Mouse (Mus musculus) heart, embryonic 11.5 days (tissue): ENCODE data around the gene Kif1c. TPM values are rescaled to one million over a fixed set of nuclear protein-coding genes. Genes with fewer than 3 reads are reported as not detected.
"Not testable (repeated sequence)": the region's sequence is repeated elsewhere in the genome, so short reads cannot be mapped to it uniquely, and the experiment has no call there.

Experiments
- ATAC-seq: fragments of 200-750 bp; cut with Nextera tagmentation; replicated peaks from 2 replicates; pipeline ENCODE4 v1.8.0; 2017; ENCODE audit warnings: moderate library complexity; ENCODE audit not compliant: insufficient number of reproducible peaks, low FRiP score, low TSS enrichment
- H3K27ac ChIP-seq: fragments of 300-500 bp; sonication (generic); 2 replicates; pipeline ENCODE4 v1.5.1; 2014; ENCODE audit warnings: mild to moderate bottlenecking, low read depth, low read length
- H3K27me3 ChIP-seq: fragments of 300-500 bp; sonication (generic); 2 replicates; pipeline ENCODE4 v1.6.1; 2014; ENCODE audit warnings: mild to moderate bottlenecking, low read length, mixed read lengths; ENCODE audit not compliant: control insufficient read depth, insufficient read depth
- H3K36me3 ChIP-seq: fragments of 300-500 bp; sonication (generic); 2 replicates; pipeline ENCODE4 v1.6.1; 2014; ENCODE audit warnings: mild to moderate bottlenecking, low read length, moderate library complexity, mixed read lengths; ENCODE audit not compliant: control insufficient read depth, insufficient read depth
- H3K4me1 ChIP-seq: fragments of 300-500 bp; sonication (generic); 2 replicates; pipeline ENCODE4 v1.6.1; 2014; ENCODE audit warnings: low read length; ENCODE audit not compliant: control insufficient read depth, insufficient read depth
- H3K4me2 ChIP-seq: fragments of 300-500 bp; sonication (generic); 2 replicates; pipeline ENCODE4 v1.6.1; 2014; ENCODE audit warnings: mild to moderate bottlenecking, moderate library complexity
- H3K4me3 ChIP-seq: fragments of 300-500 bp; sonication (generic); 2 replicates; pipeline ENCODE4 v1.5.1; 2014; ENCODE audit warnings: low read depth, low read length
- H3K9ac ChIP-seq: fragments of 300-500 bp; sonication (generic); 2 replicates; pipeline ENCODE4 v1.6.1; 2014; ENCODE audit warnings: mild to moderate bottlenecking, low read depth, low read length, moderate library complexity
- H3K9me3 ChIP-seq: fragments of 300-500 bp; sonication (generic); replicated peaks from 2 replicates; pipeline ENCODE4 v1.6.1; 2016; ENCODE audit warnings: low read length; ENCODE audit not compliant: control insufficient read depth
- WGBS: fragments of 180-500 bp; shearing (Covaris S2); extraction: QIAGEN DNeasy Blood & Tissue Kit; methylation state at CpG from one replicate; pipeline ENCODE4 v1.1.7; 2014; ENCODE audit not compliant: insufficient replicate concordance; 5-methylcytosine and 5-hydroxymethylcytosine counted together
- microRNA-seq: library from miRNA; unstranded; fragments of <30 nt; microRNA quantifications from one replicate; pipeline ENCODE4, GENCODE M21; 2016; ENCODE audit warnings: borderline number of aligned reads
- polyA plus RNA-seq: library from polyadenylated mRNA; unstranded; fragments of >200 nt; fragmentation: Nextera tagmentation; extraction: Ambion mirVana; gene quantifications from 2 replicates; pipeline ENCODE4 v1.2.1, GENCODE M21; 2014

Kif1c gene
- polyA plus RNA-seq, 1 experiment from 2014 or later = 11.4 TPM

GRCm38 (mm10) chr11:70765776-70766445 is 65.6 kb downstream of the Kif1c start:
- H3K4me3 ChIP-seq = no peak overlapping the region
- no peak overlapping the region; the same call in 1 of the 2 replicates for H3K27ac ChIP-seq

DNA sequence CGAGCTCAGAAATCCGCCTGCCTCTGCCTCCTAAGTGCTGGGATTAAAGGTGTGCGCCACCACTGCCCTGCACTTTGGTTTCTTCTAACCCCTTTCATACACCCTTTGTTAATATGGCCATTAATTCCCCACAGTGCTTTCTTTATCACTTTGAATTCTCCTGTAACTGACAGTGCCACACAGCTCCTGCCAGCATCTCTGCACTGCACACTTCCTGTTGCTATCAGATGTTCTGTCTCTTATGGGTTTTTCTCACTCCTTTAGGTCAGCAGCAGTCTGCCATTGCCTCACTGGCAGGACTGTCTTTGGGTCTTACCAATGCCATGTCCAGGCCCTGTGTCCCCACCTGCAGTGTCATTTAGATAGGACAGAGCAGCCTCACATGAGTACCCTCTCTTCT is 70.5 kb downstream of the Kif1c start:
- ATAC-seq = no peak
- Histone ChIP-seq H3K27me3 (no peaks in the 10 kb centered on the region), H3K9me3 (no peaks in the 10 kb centered on the region), H3K27ac (no peak overlapping the region), H3K36me3 (peaks cover 19% of the 10 kb centered on the region), H3K9ac (no peak overlapping the region), H3K4me3 (no peak overlapping the region), H3K4me2 (no peak overlapping the region), H3K4me1 (0 out of 2 replicates have a peak, but pooled peaks cover 2% of the 10 kb centered on the region)
- WGBS = 76% methylated on average over 3 of the region's 3 CpGs

More at GRCm38 (mm10) chr11:70765776-70766445, 65.6 kb downstream of the Kif1c start:
- Histone ChIP-seq H3K9me3 (no peaks in the 10 kb centered on the region), H3K36me3 (peaks cover 4% of the 10 kb centered on the region; the same call in 1 of the 2 replicates), H3K27me3 (no peaks in the 10 kb centered on the region), H3K4me2 (no peak overlapping the region), H3K9ac (no peak overlapping the region), H3K4me1 (0 out of 2 replicates have a peak, but pooled peaks cover 6% of the 10 kb centered on the region)
- WGBS = 68% methylated on average over 16 of the region's 16 CpGs
- no peak for ATAC-seq

DNA sequence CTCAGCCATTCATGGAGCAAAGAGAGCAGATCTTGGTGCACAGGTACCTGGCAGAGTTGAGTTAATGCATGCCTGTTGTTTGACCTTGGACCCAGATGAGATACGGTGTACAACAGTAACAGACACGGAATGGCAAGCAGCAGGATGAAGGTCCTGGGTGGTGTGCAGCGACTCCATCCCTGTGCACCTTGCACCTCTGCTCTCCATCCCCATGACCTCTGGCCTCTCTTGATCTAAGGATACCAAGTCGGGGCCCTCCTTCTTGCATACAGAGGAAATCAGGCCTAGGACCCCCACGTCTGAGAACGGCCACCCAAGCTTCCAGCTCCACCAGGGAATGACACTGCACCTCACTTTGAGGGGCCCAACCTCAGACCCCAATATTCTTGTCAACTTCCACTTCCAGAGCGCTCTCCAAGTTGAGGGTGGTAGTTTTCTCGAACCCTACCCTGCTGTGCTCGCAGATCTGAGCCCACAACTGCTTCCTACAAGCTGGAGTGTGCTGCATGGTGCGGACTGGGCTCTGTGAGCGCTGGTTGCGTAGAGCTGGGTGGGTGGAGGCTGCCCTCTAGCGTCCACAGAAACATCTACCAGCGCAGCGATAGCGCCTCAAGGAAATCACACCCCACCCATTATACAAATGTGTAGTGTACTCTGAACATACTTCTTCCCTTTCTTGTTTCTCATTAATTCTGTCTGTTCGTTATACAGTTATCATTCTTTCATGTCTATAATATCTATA is 76.7 kb downstream of the Kif1c start:
- H3K27ac ChIP-seq = no peak overlapping the region
- peaks cover 6% of the 10 kb centered on the region; the same call in 1 of the 2 replicates for H3K36me3 ChIP-seq
- no peak overlapping the region for H3K4me3 ChIP-seq
- no peaks in the 10 kb centered on the region for H3K9me3 ChIP-seq
- H3K9ac ChIP-seq = no peak overlapping the region
- H3K27me3 ChIP-seq = no peaks in the 10 kb centered on the region
- ATAC-seq = peak; percentile 59; the same call in 1 of the 2 replicates
- peak overlapping the region; percentile 6; the same call in 1 of the 2 replicates for H3K4me2 ChIP-seq
- H3K4me1 ChIP-seq = no peaks in the 10 kb centered on the region
- WGBS = 26% methylated on average over 17 of the region's 17 CpGs

- no peak overlapping the region for H3K4me2 ChIP-seq
- no peaks in the 10 kb centered on the region for H3K9me3 ChIP-seq
- no peaks in the 10 kb centered on the region for H3K27me3 ChIP-seq
- no peak overlapping the region for H3K27ac ChIP-seq
- no peaks in the 10 kb centered on the region for H3K36me3 ChIP-seq
- 57% methylated on average over 6 of the region's 6 CpGs for WGBS
- H3K4me3 ChIP-seq = no peak overlapping the region
- no peak overlapping the region for H3K9ac ChIP-seq
- no peaks in the 10 kb centered on the region for H3K4me1 ChIP-seq
- no peak for ATAC-seq
Observed at GRCm38 (mm10) chr11:70777634-70778033, 77.3 kb downstream of the Kif1c start.

DNA sequence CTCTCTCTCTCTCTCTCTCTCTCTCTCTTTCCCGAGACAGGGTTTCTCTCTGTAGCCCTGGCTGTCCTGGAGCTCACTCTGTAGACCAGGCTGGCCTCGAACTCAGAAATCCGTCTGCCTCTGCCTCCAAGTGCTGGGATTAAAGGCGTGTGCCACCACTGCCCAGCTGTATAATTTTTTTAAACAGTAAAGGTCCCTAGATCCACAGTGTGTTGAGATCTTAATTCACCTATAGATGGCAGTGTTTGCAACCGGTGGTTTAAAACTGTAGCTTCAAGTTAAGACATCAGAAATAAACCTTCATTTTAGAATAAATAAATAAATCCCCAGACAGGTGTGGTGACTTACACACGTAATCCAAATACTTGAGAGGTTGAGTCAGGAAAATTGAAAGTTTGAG is 77.7 kb downstream of the Kif1c start:
- not testable (repeated sequence) for ATAC-seq, H3K27ac ChIP-seq, H3K36me3 ChIP-seq

More for the DNA sequence above, 77.7 kb downstream of the Kif1c start:
- not testable (repeated sequence) for H3K4me3 ChIP-seq, H3K27me3 ChIP-seq, H3K9me3 ChIP-seq, H3K9ac ChIP-seq, H3K4me1 ChIP-seq, H3K4me2 ChIP-seq
- WGBS = 26% methylated on average over 6 of the region's 6 CpGs

Small RNA genes within 50 kb of the gene (microRNA-seq; reads per million reads assigned to microRNA genes)
- gene Gm22760 = not detected
- gene Mir6925 = 0.27 reads per million

Other genes starting within 250 kb of the Kif1c start
- gene Med11, start 248.6 kb upstream of the Kif1c start, polyA plus RNA-seq = 28.6 and 31.2 TPM in 2 replicates
- gene Zmynd15, start 241.1 kb upstream of the Kif1c start, polyA plus RNA-seq = 1.1 and 1.9 TPM in 2 replicates
- gene Cxcl16, start 240.6 kb upstream of the Kif1c start, polyA plus RNA-seq = 6.2 and 7.3 TPM in 2 replicates
- 8.2 and 10.3 TPM in 2 replicates for gene Tm4sf5, start 195.3 kb upstream of the Kif1c start, polyA plus RNA-seq
- 0.35 TPM in 1 of 2 replicates, not detected in the other for gene Vmo1, start 185.9 kb upstream of the Kif1c start, polyA plus RNA-seq
- 0.84 TPM in 1 of 2 replicates, not detected in the other for gene Gltpd2, start 181.4 kb upstream of the Kif1c start, polyA plus RNA-seq
- 684 and 701 TPM in 2 replicates for gene Psmb6, start 175.2 kb upstream of the Kif1c start, polyA plus RNA-seq
- not detected in 2 replicates for gene Gm40193, start 167.6 kb upstream of the Kif1c start, polyA plus RNA-seq
- 7.4 and 8.6 TPM in 2 replicates for gene Pld2, start 160.5 kb upstream of the Kif1c start, polyA plus RNA-seq
- gene Mink1, start 137.7 kb upstream of the Kif1c start, polyA plus RNA-seq = 15.1 and 16.1 TPM in 2 replicates
- not detected in 2 replicates for gene 4930544D05Rik, start 84.7 kb upstream of the Kif1c start, polyA plus RNA-seq
- gene Chrne, start 81.3 kb upstream of the Kif1c start, polyA plus RNA-seq = not detected in 2 replicates
- 2.6 and 5.4 TPM in 2 replicates for gene Gp1ba, start 61.4 kb upstream of the Kif1c start, polyA plus RNA-seq
- gene Rnf167, start 53.3 kb upstream of the Kif1c start, polyA plus RNA-seq = 66.8 and 76.9 TPM in 2 replicates
- 221 and 245 TPM in 2 replicates for gene Slc25a11, start 53.1 kb upstream of the Kif1c start, polyA plus RNA-seq
- 1,771 and 1,932 TPM in 2 replicates for gene Pfn1, start 45.9 kb upstream of the Kif1c start, polyA plus RNA-seq
- 272 and 313 TPM in 2 replicates for gene Eno3, start 43.3 kb upstream of the Kif1c start, polyA plus RNA-seq
- 187 and 201 TPM in 2 replicates for gene Spag7, start 31.1 kb upstream of the Kif1c start, polyA plus RNA-seq
- gene Camta2, start 12.4 kb upstream of the Kif1c start, polyA plus RNA-seq = 10.6 and 14.4 TPM in 2 replicates
- 0.89 and 2.2 TPM in 2 replicates for gene Inca1, start 393 bp upstream of the Kif1c start, polyA plus RNA-seq
- 7.1 and 9.3 TPM in 2 replicates for gene Zfp3, start 63.7 kb downstream of the Kif1c start, polyA plus RNA-seq
- 0.27 TPM in 1 of 2 replicates, not detected in the other for gene Scimp, start 112.0 kb downstream of the Kif1c start, polyA plus RNA-seq
- 25.9 and 27.8 TPM in 2 replicates for gene Rabep1, start 144.2 kb downstream of the Kif1c start, polyA plus RNA-seq